Mouse (Mus musculus): ENCODE measurements around the gene Olfr310.

Gene Olfr310

DNA sequence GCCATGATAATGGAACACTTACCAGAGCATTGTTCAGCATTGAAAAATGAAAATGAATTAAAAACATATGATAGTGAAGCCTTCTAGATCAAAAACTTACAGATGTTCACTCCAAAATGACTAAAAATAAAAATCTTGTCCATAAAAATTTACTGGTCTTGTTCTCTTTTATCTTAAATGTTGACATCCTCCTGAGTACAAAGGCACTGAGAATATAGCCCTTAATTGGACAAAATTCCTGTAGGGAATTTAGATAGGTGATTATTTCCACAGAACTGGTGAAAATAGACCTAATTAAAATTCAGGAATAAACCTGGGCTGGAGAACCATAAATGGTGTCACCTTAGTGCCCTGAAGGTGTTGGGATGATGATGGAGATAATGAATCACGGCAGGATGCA is at the start of gene Olfr310:
Gene Olfr310 (minus strand): TSS at position 101 of the 400 bp plus-strand sequence.
- no peak for DNase-seq

DNA sequence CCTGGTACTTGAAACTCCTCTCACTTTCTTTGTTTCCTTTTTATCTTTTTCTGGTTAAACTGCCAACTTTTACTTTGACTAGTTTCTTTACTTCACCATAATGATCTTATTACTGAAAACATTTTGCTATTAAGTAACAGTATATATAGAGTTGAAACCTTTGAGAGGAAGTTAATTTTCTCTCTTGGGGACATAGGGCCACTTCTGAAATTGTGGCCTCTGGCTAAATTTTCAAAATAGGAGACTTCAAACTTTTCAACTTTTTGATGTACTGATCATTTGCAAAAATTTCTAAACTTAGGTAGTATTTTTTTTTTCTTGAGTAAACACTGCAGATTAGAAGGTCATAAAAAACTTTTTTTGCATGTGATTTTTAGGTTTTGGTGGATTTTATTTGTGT is 48.6 kb upstream of the Olfr310 start, which contains the start of gene Olfr308:
Gene Olfr308 (minus strand): TSS at position 101 of the 400 bp plus-strand sequence.
- DNase-seq, result no peak

DNA sequence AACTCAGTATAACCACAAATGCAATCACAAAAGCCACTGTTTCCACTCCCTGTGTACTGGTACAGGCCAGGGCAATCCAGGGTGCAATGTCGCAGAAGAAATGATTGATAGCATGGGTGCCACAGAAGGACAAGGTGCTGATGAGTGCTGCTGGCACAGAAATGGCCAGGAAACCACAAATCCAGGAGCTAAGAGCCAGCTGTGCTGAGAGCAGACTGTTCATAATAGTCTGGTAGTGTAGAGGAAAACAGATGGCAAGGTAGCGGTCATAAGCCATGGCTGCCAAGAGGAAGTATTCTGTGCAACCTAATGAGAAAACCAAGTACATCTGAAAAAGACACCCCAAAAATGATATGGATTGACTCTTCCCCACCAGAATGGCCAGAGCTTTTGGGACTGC is 44.4 kb upstream of the Olfr310 start:
- no peak for DNase-seq

DNA sequence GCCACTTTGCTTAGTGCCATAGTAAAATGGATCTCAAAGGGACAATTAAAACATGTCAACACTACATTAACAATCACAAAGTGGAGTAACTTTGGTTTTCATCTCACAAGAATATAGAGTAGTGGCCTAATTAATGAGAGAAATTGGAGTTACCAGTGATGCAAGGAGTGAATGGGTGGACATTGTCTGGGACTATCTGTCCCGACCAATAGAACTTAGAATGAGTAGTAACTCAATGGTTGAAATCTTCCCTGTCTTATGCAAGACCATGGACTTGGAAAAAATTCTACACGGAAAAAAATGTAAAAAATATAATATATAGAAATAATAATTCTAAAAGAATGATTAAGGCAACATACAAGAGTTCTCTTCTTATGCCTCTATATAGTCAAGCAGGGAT is 36.6 kb upstream of the Olfr310 start, which contains the start of gene Olfr309:
Gene Olfr309 (minus strand): TSS at position 101 of the 400 bp plus-strand sequence.
- DNase-seq, result no peak

DNA sequence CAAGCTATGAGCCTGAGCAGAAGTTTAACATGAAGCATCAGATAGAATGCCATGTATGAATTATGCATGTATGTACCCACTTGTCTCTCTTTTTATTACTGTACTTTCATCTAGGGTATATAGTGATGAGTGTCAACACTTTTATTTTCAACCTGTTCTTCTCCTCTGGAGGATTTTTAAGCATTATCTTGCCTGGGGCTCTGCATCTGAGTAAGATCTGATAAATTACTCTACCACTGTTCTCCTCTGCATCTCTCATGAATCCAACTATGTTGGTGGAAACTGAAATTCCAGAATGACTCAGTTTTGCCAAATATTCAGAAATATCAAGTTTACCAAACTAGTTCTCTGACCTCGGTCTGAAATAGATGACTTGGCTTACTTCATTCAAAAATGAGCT is 30.8 kb downstream of the Olfr310 start, which contains the start of gene Vmn2r76:
Gene Vmn2r76 (minus strand): TSS at position 101 of the 400 bp plus-strand sequence.
- no peak for DNase-seq

Data from lung, postnatal 10 days (tissue).